8 mouse cellular contexts compared by ENCODE assay signal in the genomic region with DNA sequence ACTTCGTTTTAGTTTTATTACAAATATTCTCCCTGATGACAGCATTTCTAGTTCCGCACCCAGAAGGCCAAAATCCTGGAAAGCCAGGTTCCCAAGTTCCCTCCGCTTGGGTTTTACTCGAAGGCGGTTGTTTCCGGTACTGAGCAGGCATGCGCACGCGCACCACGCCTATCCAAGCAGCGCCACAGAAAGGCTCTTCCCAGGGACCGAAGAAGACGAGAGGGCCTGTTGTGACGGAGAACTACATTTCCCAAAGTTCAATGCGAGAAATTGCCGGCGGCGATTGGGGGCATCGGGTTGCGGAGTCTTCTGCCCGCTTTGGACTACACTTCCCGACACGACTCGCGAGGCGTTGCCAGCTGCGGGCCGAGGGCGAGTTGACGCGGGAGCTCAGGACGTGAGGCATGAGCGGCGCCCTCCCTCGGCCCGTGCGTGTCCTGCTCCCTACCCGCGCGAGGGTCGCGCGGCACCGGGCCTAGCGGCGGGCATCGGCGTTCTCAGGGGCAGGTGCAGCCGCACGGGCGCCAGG. TPM values are rescaled to one million over a fixed set of nuclear protein-coding genes. Genes with fewer than 3 reads are reported as not detected.
A peak's percentile ranks its signal among the peaks of the same experiment; 100 is the strongest.
DNase-seq lines count a peak whose midpoint lies in the region; ATAC-seq lines count a peak whose summit lies in the region.

A gene (plus strand): TSS at position 346 of the 529 bp plus-strand sequence.

- peak within 1 kb of the TSS; percentile 92 for H3K4me2 ChIP-seq in kidney, embryonic 15.5 days

- peak within 1 kb of the TSS; percentile 80 for H3K9ac ChIP-seq in kidney, embryonic 15.5 days

- H3K4me1 ChIP-seq in heart, embryonic 10.5 days = peaks cover 26% of the 10 kb centered on the region
- H3K4me1 ChIP-seq in kidney, embryonic 15.5 days = peaks cover 32% of the 10 kb centered on the region

- 0% methylated on average over 51 of the region's 51 CpGs for WGBS in heart, embryonic 10.5 days
- under 1% methylated on average over 51 of the region's 51 CpGs for WGBS in kidney, embryonic 15.5 days

- peak; percentile 90 to 91 for DNase-seq in B cell, adult 2 months
- DNase-seq in brain, adult 2 months (ENCODE audit: low read depth, low spot score) = peak; percentile 100
- peak; percentile 100 for DNase-seq in heart, embryonic 10.5 days (ENCODE audit: low spot score)
- peak; percentile 95 for DNase-seq in liver
- DNase-seq in spleen, postnatal 4 days (ENCODE audit: low spot score in 2 of 2) = peak; percentile 92 to 93

- ATAC-seq in erythroblast, adult 5-6 weeks (replicated peaks; ENCODE audit: low FRiP score, poor library complexity, severe bottlenecking) = peak; percentile 99
- ATAC-seq in kidney, embryonic 15.5 days (replicated peaks; ENCODE audit: low FRiP score) = peak; percentile 97
- peak; percentile 97 for ATAC-seq in monocyte, adult 5-6 weeks (replicated peaks; ENCODE audit: insufficient number of reproducible peaks, low FRiP score, low TSS enrichment, poor library complexity, severe bottlenecking)

- no peaks in the 10 kb centered on the region for H3K27me3 ChIP-seq in heart, embryonic 10.5 days (ENCODE audit: insufficient read depth, poor library complexity, severe bottlenecking)
- H3K27me3 ChIP-seq in kidney, embryonic 15.5 days = no peaks in the 10 kb centered on the region

- peaks cover 13% of the 10 kb centered on the region for H3K36me3 ChIP-seq in heart, embryonic 10.5 days
- H3K36me3 ChIP-seq in kidney, embryonic 15.5 days = peaks cover 11% of the 10 kb centered on the region

- no peaks in the 10 kb centered on the region for H3K9me3 ChIP-seq in heart, embryonic 10.5 days
- no peaks in the 10 kb centered on the region for H3K9me3 ChIP-seq in kidney, embryonic 15.5 days (replicated peaks)

- peak within 1 kb of the TSS; percentile 95 for H3K27ac ChIP-seq in heart, embryonic 10.5 days
- peak within 1 kb of the TSS; percentile 77 for H3K27ac ChIP-seq in kidney, embryonic 15.5 days

- H3K4me3 ChIP-seq in heart, embryonic 10.5 days = peak within 1 kb of the TSS; percentile 84
- peak within 1 kb of the TSS; percentile 94 for H3K4me3 ChIP-seq in kidney, embryonic 15.5 days (replicated peaks)

RNA-seq across cellular contexts. Expression of the gene that starts here (rescaled TPM):
- total RNA-seq in erythroblast, adult 5-6 weeks (2015; ENCODE audit: low replicate concordance) = 2.7 and 7.5 TPM in 2 replicates
- 18.2 and 20.5 TPM in 2 replicates for total RNA-seq in erythroblast, adult 5-6 weeks (2017; ENCODE audit: low replicate concordance)
- polyA plus RNA-seq in heart, embryonic 10.5 days (2016; fragmentation: Nextera tagmentation; extraction: Ambion mirVana) = 20.6 and 30.0 TPM in 2 replicates
- polyA plus RNA-seq in kidney, embryonic 15.5 days (2015; fragmentation: Nextera tagmentation; extraction: Ambion mirVana) = 22.2 and 23.4 TPM in 2 replicates
- 20.6 to 46.2 TPM (median 38.9 TPM) in 3 replicates for total RNA-seq in monocyte, adult 5-6 weeks (2017)

Comparison
In these comparisons a context has a peak if more than half of its experiments do, and no peak if none do; other contexts are left out.
1. Peak in every context shown above with its lines: DNase-seq, ATAC-seq, H3K4me3 ChIP-seq and H3K27ac ChIP-seq.